Mouse (Mus musculus): ENCODE measurements around the gene Mybpc1. TPM values are rescaled to one million over a fixed set of nuclear protein-coding genes. Genes with fewer than 3 reads are reported as not detected.
A peak's percentile ranks its signal among the peaks of the same experiment; 100 is the strongest.
"Not testable (repeated sequence)": the region's sequence is repeated elsewhere in the genome, so short reads cannot be mapped to it uniquely, and the experiment has no call there.

The Mybpc1 gene
- polyA plus RNA-seq, 2 experiments, result 0.10 TPM; not detected in 1

DNA sequence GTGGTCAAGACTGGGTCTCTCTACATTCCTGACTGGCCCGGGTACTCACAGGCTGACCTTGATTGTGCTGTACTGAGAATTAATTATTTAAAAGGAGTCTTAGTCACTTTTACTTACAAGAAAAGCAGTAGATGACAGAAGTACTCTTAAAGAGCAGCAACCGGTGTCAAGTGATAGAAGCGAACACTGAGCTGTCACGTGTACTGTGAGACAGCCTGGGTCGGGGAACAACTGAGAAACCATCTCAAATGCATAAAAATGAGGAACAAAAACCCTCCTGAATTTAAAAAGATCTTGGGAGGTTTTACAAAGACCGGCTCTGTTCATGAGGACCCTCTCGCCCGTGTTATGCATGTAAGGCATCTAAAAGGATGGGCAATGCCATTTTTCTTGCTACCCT lies 112.3 kb downstream of the Mybpc1 start:
- Histone ChIP-seq H3K9ac (replicated peaks) (no peak overlapping the region), H3K27me3 (ENCODE audit: control insufficient read depth, insufficient read depth, low read length) (no peaks in the 10 kb centered on the region)

DNA sequence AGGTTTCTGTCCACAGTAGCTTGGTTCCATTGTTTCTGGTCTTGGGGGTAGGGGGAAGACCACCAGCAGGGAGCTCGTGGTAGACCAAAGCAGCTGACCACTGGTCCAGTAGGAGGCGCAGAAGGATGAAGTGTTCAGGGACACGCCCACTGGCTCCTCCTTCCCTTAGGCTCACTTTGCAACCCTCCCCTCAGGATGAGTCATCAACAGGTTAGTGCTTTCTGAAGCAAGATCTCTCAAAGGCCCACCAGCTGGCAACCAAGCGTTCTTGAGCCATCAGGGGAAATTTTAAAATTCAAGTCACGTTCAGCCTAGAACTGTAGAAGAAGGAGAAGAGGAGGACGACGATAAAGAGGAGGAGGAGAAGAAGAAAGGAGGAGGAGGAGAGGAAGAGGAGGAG lies 113.3 kb downstream of the Mybpc1 start:
- TF ChIP-seq EP300 (IDR thresholded peaks at IDR 0.05; ENCODE audit: low read depth) (no peak), CTCF (IDR thresholded peaks at IDR 0.05; ENCODE audit: low read depth) (0 out of 2 replicates have a peak, but pooled peaks have one; percentile 3)
- H3K9ac ChIP-seq (replicated peaks), result no peak overlapping the region
- no peaks in the 10 kb centered on the region for H3K36me3 ChIP-seq (replicated peaks; ENCODE audit: control insufficient read depth, insufficient read depth, low read depth)
- no peaks in the 10 kb centered on the region for H3K27me3 ChIP-seq (ENCODE audit: control insufficient read depth, insufficient read depth, low read length)
- ATAC-seq (ENCODE audit: insufficient read depth) (no peak), DNase-seq (ENCODE audit: low read depth in 3 of 3, low spot score in 3 of 3) (no peak)
- no peaks in the 10 kb centered on the region for H3K4me1 ChIP-seq (replicated peaks; ENCODE audit: control insufficient read depth in 2 of 2, insufficient read depth in 2 of 2, low read length in 1 of 2)
- WGBS (ENCODE audit: insufficient replicate concordance), result 46% methylated on average over 7 of the region's 7 CpGs
- H3K4me3 ChIP-seq (ENCODE audit: insufficient read depth in 1 of 2, low read depth in 2 of 2, low read length in 2 of 2), result no peak overlapping the region
- no peak overlapping the region for H3K27ac ChIP-seq
- no peaks in the 10 kb centered on the region for H3K9me3 ChIP-seq (ENCODE audit: control insufficient read depth, low read length)
- no peak overlapping the region for H3K4me2 ChIP-seq (ENCODE audit: low read depth)

More for the DNA sequence above, 112.3 kb downstream of the Mybpc1 start:
- DNase-seq (ENCODE audit: low read depth in 3 of 3, low spot score in 3 of 3) (no peak), ATAC-seq (ENCODE audit: insufficient read depth) (no peak)
- H3K4me1 ChIP-seq (replicated peaks; ENCODE audit: control insufficient read depth in 2 of 2, insufficient read depth in 2 of 2, low read length in 1 of 2), result no peaks in the 10 kb centered on the region
- H3K4me3 ChIP-seq (ENCODE audit: insufficient read depth in 1 of 2, low read depth in 2 of 2, low read length in 2 of 2), result no peak overlapping the region
- no peaks in the 10 kb centered on the region for H3K9me3 ChIP-seq (ENCODE audit: control insufficient read depth, low read length)
- TF ChIP-seq EP300 (IDR thresholded peaks at IDR 0.05; ENCODE audit: low read depth) (no peak), CTCF (IDR thresholded peaks at IDR 0.05; ENCODE audit: low read depth) (no peak)
- no peak overlapping the region for H3K4me2 ChIP-seq (ENCODE audit: low read depth)
- no peak overlapping the region for H3K27ac ChIP-seq
- 49% methylated on average over 8 of the region's 8 CpGs for WGBS (ENCODE audit: insufficient replicate concordance)
- no peaks in the 10 kb centered on the region for H3K36me3 ChIP-seq (replicated peaks; ENCODE audit: control insufficient read depth, insufficient read depth, low read depth)

DNA sequence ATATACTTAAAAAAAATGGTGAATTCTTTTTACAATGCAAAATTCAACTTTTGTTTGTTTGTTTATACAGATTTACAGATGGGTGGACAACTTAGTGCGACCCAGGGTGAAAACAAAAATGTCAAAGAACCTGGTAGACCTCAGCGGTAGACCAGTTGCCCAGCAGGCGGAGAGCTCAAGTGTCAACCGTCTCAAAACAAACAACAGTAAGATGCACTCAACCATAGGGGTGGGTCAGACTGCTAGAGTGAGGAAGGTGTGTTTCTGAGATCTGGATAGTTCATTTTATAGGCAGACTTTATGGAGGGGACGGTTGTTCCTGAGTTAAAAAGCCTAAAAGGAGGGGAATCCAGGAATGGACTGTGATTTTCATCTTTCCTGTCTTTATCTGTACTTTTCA lies 116.3 kb downstream of the Mybpc1 start:
- H3K9me3 ChIP-seq (ENCODE audit: control insufficient read depth, low read length), result no peaks in the 10 kb centered on the region
- no peak overlapping the region for H3K4me2 ChIP-seq (ENCODE audit: low read depth)
- no peaks in the 10 kb centered on the region for H3K27me3 ChIP-seq (ENCODE audit: control insufficient read depth, insufficient read depth, low read length)
- 72% methylated on average over 5 of the region's 5 CpGs for whole genome bisulfite sequencing (ENCODE audit: insufficient replicate concordance)
- TF ChIP-seq CTCF (IDR thresholded peaks at IDR 0.05; ENCODE audit: low read depth) (no peak), EP300 (IDR thresholded peaks at IDR 0.05; ENCODE audit: low read depth) (no peak)
- no peak overlapping the region for H3K27ac ChIP-seq
- DNase-seq (ENCODE audit: low read depth in 3 of 3, low spot score in 3 of 3) (no peak), ATAC-seq (ENCODE audit: insufficient read depth) (no peak)
- H3K4me1 ChIP-seq (replicated peaks; ENCODE audit: control insufficient read depth in 2 of 2, insufficient read depth in 2 of 2, low read length in 1 of 2), result no peaks in the 10 kb centered on the region
- no peak overlapping the region for H3K9ac ChIP-seq (replicated peaks)
- no peak overlapping the region for H3K4me3 ChIP-seq (ENCODE audit: insufficient read depth in 1 of 2, low read depth in 2 of 2, low read length in 2 of 2)
- no peaks in the 10 kb centered on the region for H3K36me3 ChIP-seq (replicated peaks; ENCODE audit: control insufficient read depth, insufficient read depth, low read depth)

DNA sequence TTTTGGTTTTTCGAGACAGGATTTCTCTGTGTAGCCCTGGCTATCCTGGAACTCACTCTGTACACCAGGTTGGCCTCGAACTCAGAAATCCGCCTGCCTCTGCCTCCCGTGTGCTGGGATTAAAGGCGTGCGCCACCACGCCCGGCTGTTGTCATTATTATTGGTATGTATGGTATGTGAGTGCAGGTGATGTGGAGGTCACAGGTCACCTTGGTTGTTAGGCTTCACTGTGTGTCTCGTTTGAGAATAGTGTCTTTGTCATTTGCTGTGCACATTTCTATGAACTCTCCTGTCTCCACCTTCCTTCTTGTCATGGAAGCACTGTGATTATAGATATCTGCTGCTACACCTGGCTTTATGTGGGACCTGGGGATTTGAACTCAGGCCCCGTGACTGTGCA lies 122.1 kb downstream of the Mybpc1 start:
- not testable (repeated sequence) for H3K4me3 ChIP-seq (ENCODE audit: insufficient read depth in 1 of 2, low read depth in 2 of 2, low read length in 2 of 2); H3K27ac ChIP-seq; H3K36me3 ChIP-seq (replicated peaks; ENCODE audit: control insufficient read depth, insufficient read depth, low read depth); H3K9me3 ChIP-seq (ENCODE audit: control insufficient read depth, low read length); ATAC-seq (ENCODE audit: insufficient read depth); H3K4me2 ChIP-seq (ENCODE audit: low read depth); DNase-seq (ENCODE audit: low read depth in 3 of 3, low spot score in 3 of 3); H3K9ac ChIP-seq (replicated peaks); H3K4me1 ChIP-seq (replicated peaks; ENCODE audit: control insufficient read depth in 2 of 2, insufficient read depth in 2 of 2, low read length in 1 of 2); H3K27me3 ChIP-seq (ENCODE audit: control insufficient read depth, insufficient read depth, low read length)
- 75% methylated on average over 10 of the region's 10 CpGs for WGBS (ENCODE audit: insufficient replicate concordance)

Other genes starting within 250 kb of the Mybpc1 start
- gene Dram1, start 226.1 kb downstream of the Mybpc1 start, polyA plus RNA-seq (2012; rRNA removed), result 0.73 and 1.2 TPM in 2 replicates
- 1.3 and 1.5 TPM in 2 replicates for gene Dram1, start 226.1 kb downstream of the Mybpc1 start, polyA plus RNA-seq (2014; fragmentation: Nextera tagmentation; extraction: Ambion mirVana)
- 3.7 and 4.9 TPM in 2 replicates for gene Gnptab, start 226.0 kb downstream of the Mybpc1 start, polyA plus RNA-seq (2012; rRNA removed)
- 2.3 and 2.9 TPM in 2 replicates for gene Gnptab, start 226.0 kb downstream of the Mybpc1 start, polyA plus RNA-seq (2014; fragmentation: Nextera tagmentation; extraction: Ambion mirVana)
- 0.02 TPM in 1 of 2 replicates, not detected in the other for gene Sycp3, start 145.6 kb downstream of the Mybpc1 start, polyA plus RNA-seq (2012; rRNA removed)
- gene Sycp3, start 145.6 kb downstream of the Mybpc1 start, polyA plus RNA-seq (2014; fragmentation: Nextera tagmentation; extraction: Ambion mirVana), result 0.18 TPM in 1 of 2 replicates, not detected in the other
- gene Chpt1, start 101.1 kb downstream of the Mybpc1 start, polyA plus RNA-seq (2012; rRNA removed), result 0.74 and 1.0 TPM in 2 replicates
- gene Chpt1, start 101.1 kb downstream of the Mybpc1 start, polyA plus RNA-seq (2014; fragmentation: Nextera tagmentation; extraction: Ambion mirVana), result 3.4 and 3.9 TPM in 2 replicates
- 2.4 and 3.9 TPM in 2 replicates for gene Spic, start 79.9 kb upstream of the Mybpc1 start, polyA plus RNA-seq (2012; rRNA removed)
- 8.4 and 8.9 TPM in 2 replicates for gene Spic, start 79.9 kb upstream of the Mybpc1 start, polyA plus RNA-seq (2014; fragmentation: Nextera tagmentation; extraction: Ambion mirVana)
- gene Arl1, start 125.7 kb upstream of the Mybpc1 start, polyA plus RNA-seq (2012; rRNA removed), result 16.0 and 23.7 TPM in 2 replicates
- gene Arl1, start 125.7 kb upstream of the Mybpc1 start, polyA plus RNA-seq (2014; fragmentation: Nextera tagmentation; extraction: Ambion mirVana), result 57.6 and 59.2 TPM in 2 replicates
- gene Utp20, start 221.7 kb upstream of the Mybpc1 start, polyA plus RNA-seq (2012; rRNA removed), result 3.6 and 6.7 TPM in 2 replicates
- gene Utp20, start 221.7 kb upstream of the Mybpc1 start, polyA plus RNA-seq (2014; fragmentation: Nextera tagmentation; extraction: Ambion mirVana), result 6.6 and 8.1 TPM in 2 replicates

Data from liver, embryonic 14.5 days (tissue).